Mouse (Mus musculus) embryonic facial prominence, embryonic 15.5 days (tissue): ENCODE data around the gene Ism2. TPM values are rescaled to one million over a fixed set of nuclear protein-coding genes. Genes with fewer than 3 reads are reported as not detected.
"Not testable (repeated sequence)": the region's sequence is repeated elsewhere in the genome, so short reads cannot be mapped to it uniquely, and the experiment has no call there.

Experiments used
- ATAC-seq: fragments of 200-750 bp; cut with Nextera tagmentation; 2 replicates; pipeline ENCODE4 v1.8.0; 2017; ENCODE audit warnings: low read depth, moderate TSS enrichment; ENCODE audit not compliant: insufficient number of reproducible peaks, low FRiP score, low TSS enrichment
- H3K27ac ChIP-seq: fragments of 300-500 bp; sonication (generic); replicated peaks from 2 replicates; pipeline ENCODE4 v1.5.1; 2015; ENCODE audit warnings: mild to moderate bottlenecking, inconsistent platforms
- H3K27me3 ChIP-seq: fragments of 300-500 bp; sonication (generic); 2 replicates; pipeline ENCODE4 v1.6.1; 2015; ENCODE audit warnings: inconsistent platforms
- H3K36me3 ChIP-seq: fragments of 300-500 bp; sonication (generic); 2 replicates; pipeline ENCODE4 v1.6.1; 2015; ENCODE audit warnings: mild to moderate bottlenecking, inconsistent platforms
- H3K4me1 ChIP-seq: fragments of 300-500 bp; sonication (generic); 2 replicates; pipeline ENCODE4 v1.6.1; 2015; ENCODE audit warnings: inconsistent platforms
- H3K4me2 ChIP-seq: fragments of 300-500 bp; sonication (generic); replicated peaks from 2 replicates; pipeline ENCODE4 v1.6.1; 2015; ENCODE audit warnings: mild to moderate bottlenecking, inconsistent platforms
- H3K4me3 ChIP-seq: fragments of 300-500 bp; sonication (generic); replicated peaks from 2 replicates; pipeline ENCODE4 v1.5.1; 2015; ENCODE audit warnings: mild to moderate bottlenecking, inconsistent platforms
- H3K9ac ChIP-seq: fragments of 300-500 bp; sonication (generic); 2 replicates; pipeline ENCODE4 v1.6.1; 2015; ENCODE audit warnings: inconsistent platforms
- H3K9me3 ChIP-seq: fragments of 300-500 bp; sonication (generic); replicated peaks from 2 replicates; pipeline ENCODE4 v1.6.1; 2016; ENCODE audit warnings: inconsistent platforms
- WGBS: fragments of 180-500 bp; shearing (Covaris S2); methylation state at CpG from one replicate; pipeline ENCODE4 v1.1.7; 2015; 5-methylcytosine and 5-hydroxymethylcytosine counted together
- polyA plus RNA-seq: library from polyadenylated mRNA; unstranded; fragments of >200 nt; fragmentation: Nextera tagmentation; extraction: Ambion mirVana; gene quantifications from 2 replicates; pipeline ENCODE4 v1.2.1, GENCODE M21; 2015

Ism2 gene
- polyA plus RNA-seq, 1 experiment from 2014 or later, result 1.5 TPM

GRCm38 (mm10) chr12:87328025-87328424 is 28.5 kb upstream of the Ism2 start:
- whole genome bisulfite sequencing, result 61% methylated on average over 4 of the region's 4 CpGs
- 0 out of 2 replicates have a peak, but pooled peaks cover 2% of the 10 kb centered on the region for H3K36me3 ChIP-seq
- H3K4me3 ChIP-seq, result no peak overlapping the region
- ATAC-seq, result no peak
- H3K4me2 ChIP-seq, result no peak overlapping the region
- H3K9me3 ChIP-seq, result no peaks in the 10 kb centered on the region
- H3K27me3 ChIP-seq, result no peaks in the 10 kb centered on the region
- no peak overlapping the region for H3K27ac ChIP-seq
- no peak overlapping the region for H3K9ac ChIP-seq
- H3K4me1 ChIP-seq, result peaks cover 3% of the 10 kb centered on the region; the same call in 1 of the 2 replicates

- no peak for ATAC-seq
- peaks cover 3% of the 10 kb centered on the region; the same call in 1 of the 2 replicates for H3K4me1 ChIP-seq
- no peak overlapping the region for H3K4me2 ChIP-seq
- 18% methylated on average over 7 of the region's 7 CpGs for WGBS
- H3K9me3 ChIP-seq, result no peaks in the 10 kb centered on the region
- H3K36me3 ChIP-seq, result 0 out of 2 replicates have a peak, but pooled peaks cover 2% of the 10 kb centered on the region
- no peaks in the 10 kb centered on the region for H3K27me3 ChIP-seq
- H3K9ac ChIP-seq, result no peak overlapping the region
- no peak overlapping the region for H3K27ac ChIP-seq
- H3K4me3 ChIP-seq, result no peak overlapping the region
These were observed 28.1 kb upstream of the Ism2 start for GRCm38 (mm10) chr12:87327610-87328009.

GRCm38 (mm10) chr12:87325452-87325851 is 25.9 kb upstream of the Ism2 start:
- no peaks in the 10 kb centered on the region for H3K9me3 ChIP-seq
- no peaks in the 10 kb centered on the region for H3K27me3 ChIP-seq
- H3K4me2 ChIP-seq, result no peak overlapping the region
- no peak overlapping the region for H3K27ac ChIP-seq
- WGBS, result 95% methylated on average over 3 of the region's 3 CpGs
- H3K36me3 ChIP-seq, result 0 out of 2 replicates have a peak, but pooled peaks cover 2% of the 10 kb centered on the region
- H3K4me3 ChIP-seq, result no peak overlapping the region
- no peak for ATAC-seq
- no peaks in the 10 kb centered on the region for H3K4me1 ChIP-seq
- H3K9ac ChIP-seq, result no peak overlapping the region

GRCm38 (mm10) chr12:87319229-87319628 is 19.7 kb upstream of the Ism2 start:
- WGBS, result 78% methylated on average over 3 of the region's 3 CpGs
- H3K4me1 ChIP-seq, result no peaks in the 10 kb centered on the region
- no peak overlapping the region for H3K27ac ChIP-seq

GRCm38 (mm10) chr12:87317951-87318350 is 18.4 kb upstream of the Ism2 start:
- Histone ChIP-seq H3K27me3 (no peaks in the 10 kb centered on the region), H3K9me3 (no peaks in the 10 kb centered on the region), H3K4me1 (no peaks in the 10 kb centered on the region), H3K27ac (no peak overlapping the region), H3K9ac (no peak overlapping the region), H3K36me3 (peaks cover 12% of the 10 kb centered on the region; the same call in 1 of the 2 replicates), H3K4me3 (no peak overlapping the region), H3K4me2 (no peak overlapping the region)
- 72% methylated on average over 1 of the region's 1 CpGs for WGBS
- no peak for ATAC-seq

More at GRCm38 (mm10) chr12:87319229-87319628, 19.7 kb upstream of the Ism2 start:
- no peak overlapping the region for H3K9ac ChIP-seq
- peaks cover 7% of the 10 kb centered on the region; the same call in 1 of the 2 replicates for H3K36me3 ChIP-seq
- H3K4me2 ChIP-seq, result no peak overlapping the region
- H3K27me3 ChIP-seq, result no peaks in the 10 kb centered on the region
- no peaks in the 10 kb centered on the region for H3K9me3 ChIP-seq
- ATAC-seq, result no peak
- H3K4me3 ChIP-seq, result no peak overlapping the region

- no peak for ATAC-seq
- H3K4me2 ChIP-seq, result no peak overlapping the region
- no peak overlapping the region for H3K9ac ChIP-seq
- H3K36me3 ChIP-seq, result peaks cover 42% of the 10 kb centered on the region
- no peak overlapping the region for H3K27ac ChIP-seq
- H3K4me3 ChIP-seq, result no peak overlapping the region
- H3K9me3 ChIP-seq, result no peaks in the 10 kb centered on the region
- 44% methylated on average over 2 of the region's 2 CpGs for WGBS
- H3K4me1 ChIP-seq, result no peaks in the 10 kb centered on the region
- H3K27me3 ChIP-seq, result no peaks in the 10 kb centered on the region
These were observed 13.6 kb upstream of the Ism2 start for GRCm38 (mm10) chr12:87313098-87313497.

GRCm38 (mm10) chr12:87306584-87306844 is 7.0 kb upstream of the Ism2 start:
- H3K9ac ChIP-seq, H3K27ac ChIP-seq, H3K9me3 ChIP-seq, H3K4me1 ChIP-seq, H3K27me3 ChIP-seq, H3K4me2 ChIP-seq, ATAC-seq, H3K4me3 ChIP-seq: not testable (repeated sequence)
- peaks cover 19% of the 10 kb centered on the region; the same call in 1 of the 2 replicates for H3K36me3 ChIP-seq
- 43% methylated on average over 4 of the region's 4 CpGs for WGBS

- Histone ChIP-seq H3K27me3 (no peaks in the 10 kb centered on the region), H3K9ac (no peak overlapping the region), H3K4me2 (no peak overlapping the region), H3K36me3 (peaks cover 19% of the 10 kb centered on the region; the same call in 1 of the 2 replicates), H3K27ac (no peak overlapping the region), H3K4me1 (no peaks in the 10 kb centered on the region), H3K9me3 (no peaks in the 10 kb centered on the region), H3K4me3 (no peak overlapping the region)
- no peak for ATAC-seq
- WGBS, result 24% methylated on average over 13 of the region's 13 CpGs
These were observed 6.5 kb upstream of the Ism2 start for GRCm38 (mm10) chr12:87305767-87306583.

GRCm38 (mm10) chr12:87301189-87301588 is 1.7 kb upstream of the Ism2 start:
- 47% methylated on average over 4 of the region's 4 CpGs for WGBS
- no peak overlapping the region for H3K4me3 ChIP-seq
- H3K27ac ChIP-seq, result no peak overlapping the region
- peaks cover 13% of the 10 kb centered on the region for H3K4me1 ChIP-seq
- H3K4me2 ChIP-seq, result no peak overlapping the region
- H3K27me3 ChIP-seq, result no peaks in the 10 kb centered on the region
- no peaks in the 10 kb centered on the region for H3K36me3 ChIP-seq
- H3K9ac ChIP-seq, result no peak overlapping the region
- ATAC-seq, result no peak
- no peaks in the 10 kb centered on the region for H3K9me3 ChIP-seq

GRCm38 (mm10) chr12:87300441-87300690 is 861 bp upstream of the Ism2 start:
- H3K9me3 ChIP-seq, result no peaks in the 10 kb centered on the region
- H3K4me3 ChIP-seq, result peak overlapping the region; percentile 71
- peak overlapping the region; percentile 99 for H3K4me2 ChIP-seq
- H3K36me3 ChIP-seq, result no peaks in the 10 kb centered on the region
- H3K27me3 ChIP-seq, result no peaks in the 10 kb centered on the region
- WGBS, result 3% methylated on average over 9 of the region's 9 CpGs
- ATAC-seq, result peak; percentile 35; the same call in 1 of the 2 replicates
- peaks cover 13% of the 10 kb centered on the region for H3K4me1 ChIP-seq
- H3K9ac ChIP-seq, result 0 out of 2 replicates have a peak overlapping the region, but pooled peaks have one; percentile 75
- H3K27ac ChIP-seq, result no peak overlapping the region

- WGBS, result 7% methylated on average over 29 of the region's 29 CpGs
- no peak; the same call in 1 of the 2 replicates for ATAC-seq
- Histone ChIP-seq H3K4me2 (peak overlapping the region; percentile 99), H3K36me3 (no peaks in the 10 kb centered on the region), H3K27ac (no peak overlapping the region), H3K4me1 (peaks cover 13% of the 10 kb centered on the region), H3K27me3 (no peaks in the 10 kb centered on the region), H3K9ac (peak overlapping the region; percentile 75), H3K9me3 (no peaks in the 10 kb centered on the region), H3K4me3 (peak overlapping the region; percentile 71)
These were observed 358 bp downstream of the Ism2 start for GRCm38 (mm10) chr12:87299037-87299656.
